Mouse (Mus musculus): ENCODE results near the gene Krt17.
A peak's percentile ranks its signal among the peaks of the same experiment; 100 is the strongest.
"Not testable (repeated sequence)": the region's sequence is repeated elsewhere in the genome, so short reads cannot be mapped to it uniquely, and the experiment has no call there.

Gene Krt17

DNA sequence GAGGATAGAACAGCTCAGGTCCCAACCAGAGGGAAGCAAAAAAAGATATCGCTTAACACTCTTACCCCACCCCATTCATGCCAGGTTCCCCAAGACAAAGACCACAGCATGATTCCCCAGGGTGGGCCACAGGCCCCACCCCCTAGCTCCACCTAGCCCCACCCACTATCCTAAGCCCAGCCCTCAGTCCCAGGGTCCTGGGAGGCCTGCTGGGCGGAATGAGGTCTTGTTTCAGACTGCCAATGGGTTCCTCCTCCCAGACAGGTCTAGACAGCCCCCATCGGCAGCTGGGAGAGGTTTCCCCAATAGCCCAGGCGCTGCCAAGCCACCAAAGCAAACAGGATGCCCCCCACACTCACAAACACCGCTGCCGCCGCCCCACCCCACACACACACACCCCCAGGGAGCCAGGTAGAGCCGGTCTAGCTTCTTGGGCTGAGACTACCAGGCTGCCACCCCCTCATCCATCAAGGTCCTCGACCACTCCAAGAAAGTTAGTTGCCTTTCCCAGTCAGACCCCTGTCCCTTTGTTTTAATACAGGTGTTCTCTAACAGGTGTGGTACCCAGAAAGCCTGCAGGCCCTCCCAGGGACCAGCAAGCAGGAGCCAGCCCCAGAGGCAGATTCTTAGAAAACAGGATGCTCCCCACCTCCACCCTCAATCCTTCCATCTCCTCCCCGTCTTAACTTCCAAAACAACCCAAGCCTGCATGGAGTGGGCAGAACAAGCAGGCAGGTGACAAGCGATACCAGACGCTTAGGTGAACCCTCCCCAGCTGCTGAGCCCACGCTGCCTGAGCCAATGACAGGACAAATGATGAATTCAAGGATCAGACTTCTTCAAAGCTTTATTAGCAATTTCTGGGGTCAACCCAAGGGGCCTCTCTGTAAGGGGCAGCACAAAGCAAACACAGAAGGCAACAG, 1.5 kb upstream of the Krt17 start:
- DNase-seq (ENCODE audit: low read depth, low spot score), result no peak

DNA sequence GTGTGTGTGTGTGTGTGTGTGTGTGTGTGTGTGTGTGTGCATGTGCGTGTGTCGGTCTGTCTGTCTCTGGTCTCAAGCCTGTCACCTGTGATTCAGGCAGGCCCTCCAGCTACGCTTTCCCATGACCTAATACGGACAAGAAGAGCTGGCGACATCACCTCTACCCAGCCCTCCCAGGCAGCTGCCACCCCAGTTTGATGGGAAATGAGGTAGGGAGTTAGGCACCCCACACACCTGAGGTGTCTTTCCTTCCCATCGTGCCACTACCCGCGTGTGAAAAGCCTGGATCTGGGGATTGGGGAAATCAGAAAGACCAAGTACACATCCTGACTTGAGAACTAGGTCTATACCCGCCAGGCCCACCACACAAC, 391 bp upstream of the Krt17 start:
- no peak for DNase-seq (ENCODE audit: low read depth, low spot score)

DNA sequence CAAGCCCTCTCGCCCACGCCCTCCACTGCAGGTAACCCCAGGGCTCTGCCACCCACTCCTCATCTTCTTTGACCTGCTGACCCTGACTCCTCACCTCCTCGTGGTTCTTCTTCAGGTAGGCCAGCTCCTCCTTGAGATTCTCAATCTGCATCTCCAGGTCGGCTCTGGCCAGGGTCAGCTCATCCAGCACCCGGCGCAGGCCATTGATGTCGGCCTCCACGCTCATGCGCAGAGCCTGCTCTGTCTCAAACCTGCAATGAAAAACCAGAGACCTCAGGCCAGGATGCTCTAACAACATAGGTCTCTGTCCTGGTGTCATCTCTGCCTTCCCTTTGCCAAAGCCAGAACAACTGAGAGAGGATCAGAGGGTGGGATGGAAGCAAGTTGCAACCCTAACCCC, 1.8 kb downstream of the Krt17 start:
- no peak for DNase-seq (ENCODE audit: low read depth, low spot score)

DNA sequence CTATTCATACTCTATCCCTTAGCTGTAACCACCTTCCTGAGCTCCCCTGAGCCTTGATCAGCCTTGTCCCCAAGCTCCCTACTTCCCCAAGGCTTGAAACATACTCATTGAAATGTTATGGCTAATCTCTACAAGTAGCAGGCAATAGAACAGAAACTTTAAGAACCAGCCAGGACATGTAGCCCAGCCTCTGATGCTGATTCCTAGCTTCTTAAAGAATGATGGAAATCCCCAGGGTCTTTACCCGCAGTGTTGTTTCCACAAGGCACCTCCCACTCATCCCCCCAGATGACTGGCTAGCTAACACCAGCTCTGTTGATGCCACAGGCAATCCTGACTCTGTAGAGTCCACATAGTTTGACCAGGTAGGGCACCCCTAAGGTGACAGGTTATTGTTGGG, 2.9 kb downstream of the Krt17 start:
- no peak for DNase-seq (ENCODE audit: low read depth, low spot score)

DNA sequence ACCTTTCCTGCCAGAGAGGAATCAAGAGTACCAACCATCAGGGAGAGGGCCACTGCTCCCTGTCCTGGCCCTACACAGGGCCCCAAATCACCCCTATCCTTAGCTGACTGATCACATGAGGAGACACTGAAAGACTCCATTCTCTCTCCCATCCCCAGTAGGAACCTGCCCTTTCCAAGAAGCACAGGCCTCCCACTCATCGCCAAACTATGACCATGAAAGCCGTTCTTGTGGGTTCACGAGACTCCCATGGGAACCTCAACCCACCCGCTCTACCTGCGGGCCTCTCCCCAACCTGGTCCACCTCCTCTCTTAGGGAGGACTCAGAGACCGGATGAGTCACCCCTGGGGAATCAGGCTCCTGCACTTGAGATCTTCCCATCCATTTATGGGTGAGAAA, 5.3 kb downstream of the Krt17 start:
- DNase-seq (ENCODE audit: low read depth, low spot score), result no peak

DNA sequence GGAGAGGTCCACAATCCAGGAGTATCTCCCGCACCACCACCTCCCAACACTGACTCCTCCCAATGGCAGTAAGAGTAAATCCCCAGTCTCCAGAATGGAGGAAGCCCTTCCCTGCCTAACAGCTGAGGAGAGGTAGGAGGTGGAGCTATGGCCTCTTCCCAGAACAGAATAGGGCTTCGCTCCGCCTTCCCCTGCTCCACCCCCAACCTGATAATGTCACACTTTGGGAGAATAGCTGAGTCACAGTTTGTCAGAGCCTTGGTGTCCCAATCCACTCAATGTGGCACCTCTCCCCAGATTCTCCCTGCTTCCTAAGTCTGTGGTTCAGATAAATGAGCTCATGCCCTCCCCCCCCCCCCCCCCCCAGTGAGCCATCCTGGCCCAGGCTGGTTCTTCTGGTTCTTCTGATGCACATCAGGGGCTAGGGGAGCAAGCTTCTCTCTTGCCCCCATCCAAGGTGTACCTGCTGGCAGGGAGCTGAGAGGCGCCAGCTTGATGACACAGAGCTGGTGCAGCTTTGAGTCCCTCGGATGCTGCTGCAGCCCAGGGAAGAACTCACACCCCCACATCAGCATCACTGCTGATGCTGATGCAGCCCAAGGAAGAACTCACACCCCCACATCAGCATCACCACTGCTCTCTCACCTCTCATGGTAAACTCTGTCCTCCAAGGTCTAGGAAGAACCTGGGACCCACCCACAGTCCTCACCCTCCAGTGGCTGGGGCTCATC, 6.3 kb downstream of the Krt17 start:
- no peak for DNase-seq (ENCODE audit: low read depth, low spot score)

DNA sequence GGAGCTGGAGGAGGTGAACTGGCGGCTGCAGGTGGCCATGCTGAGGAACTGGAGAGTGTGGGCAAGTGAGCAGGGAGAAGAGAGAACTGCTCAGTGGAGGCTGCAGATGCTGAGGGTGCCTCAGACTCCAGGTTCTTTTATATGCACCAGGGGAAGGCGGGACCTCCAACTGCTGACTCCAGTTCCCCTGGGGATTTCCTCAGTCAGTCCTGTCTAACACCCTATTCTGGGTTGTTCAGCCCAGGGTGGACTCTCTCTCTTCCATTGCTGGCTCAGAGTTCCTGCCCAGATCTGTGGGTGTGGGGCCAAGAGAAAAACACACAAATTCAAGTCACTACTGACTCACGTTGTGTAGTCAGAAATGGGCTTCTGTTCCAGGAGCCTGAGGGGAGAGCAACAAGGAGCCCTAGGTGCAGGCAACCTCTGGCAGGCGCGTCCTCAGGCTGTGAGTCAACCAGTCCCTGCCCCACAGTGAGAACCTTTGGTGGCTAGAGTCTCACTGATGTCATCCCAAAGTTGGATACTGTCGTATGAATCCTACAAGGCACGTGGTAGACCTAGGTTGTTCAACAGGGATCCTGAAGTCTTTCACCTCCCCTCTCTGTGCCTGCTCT, 11.9 kb downstream of the Krt17 start, which contains the start of gene Krt16:
Krt16 (minus strand) TSS at position 51 of the 614 bp plus-strand sequence.
- no peak for DNase-seq (ENCODE audit: low read depth, low spot score)

DNA sequence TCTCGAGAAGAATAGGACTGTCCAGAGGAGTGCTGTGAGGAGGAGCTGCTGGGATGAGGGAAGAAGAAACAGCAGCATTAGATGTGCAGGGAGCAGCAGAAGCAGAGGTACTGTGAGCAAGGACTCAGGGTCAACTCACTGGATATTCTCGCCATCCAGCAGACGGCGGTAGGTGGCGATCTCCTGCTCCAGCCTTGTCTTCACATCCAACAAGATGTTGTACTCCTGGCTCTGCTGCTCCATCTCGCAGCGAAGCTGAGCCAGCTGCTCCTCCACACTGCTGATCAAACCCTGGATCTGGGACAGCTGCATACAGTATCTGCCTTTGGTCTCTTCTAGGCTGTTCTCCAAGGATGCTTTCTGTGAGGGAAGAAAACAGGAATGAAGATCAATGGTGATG, 14.4 kb downstream of the Krt17 start:
- not testable (repeated sequence) for DNase-seq (ENCODE audit: low read depth, low spot score)

DNA sequence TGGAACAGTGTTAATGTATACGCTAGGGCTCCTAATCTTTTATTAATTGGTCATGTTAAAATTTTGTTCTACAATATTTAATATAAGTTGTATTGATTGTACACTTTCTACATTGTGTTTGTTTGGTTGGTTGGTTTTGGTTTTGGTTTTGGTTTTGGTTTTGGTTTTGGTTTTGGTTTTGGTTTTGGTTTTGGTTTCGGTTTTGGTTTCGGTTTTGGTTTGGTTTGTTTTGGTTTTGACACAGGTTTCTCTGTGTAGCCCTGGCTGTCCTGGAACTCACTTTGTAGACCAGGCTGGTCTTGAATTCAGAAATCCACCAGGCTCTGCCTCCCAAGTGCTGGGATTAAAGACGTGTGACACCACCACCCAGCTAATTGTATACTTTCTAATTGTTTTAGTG, 20.6 kb downstream of the Krt17 start:
- peak; percentile 10 for DNase-seq (ENCODE audit: low read depth, low spot score)

DNA sequence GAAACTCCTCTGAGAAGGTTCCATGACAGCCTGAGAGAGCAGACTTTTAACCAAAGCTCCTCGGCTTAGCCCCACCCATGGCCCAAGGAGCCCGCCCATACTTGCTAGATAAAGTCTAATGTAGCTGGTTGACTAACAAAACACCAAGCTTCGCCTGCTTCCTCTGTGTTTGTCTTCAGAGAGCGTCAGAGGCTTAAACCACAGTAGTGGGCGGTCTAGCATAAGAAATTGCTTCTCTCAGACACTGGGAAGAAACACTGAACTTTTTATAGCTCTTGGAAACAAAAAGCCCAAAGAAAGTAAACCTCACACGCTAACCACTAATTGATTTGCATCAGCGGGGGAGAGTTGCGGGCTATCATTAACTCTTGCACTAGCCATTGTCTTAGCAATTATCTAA, 39.1 kb downstream of the Krt17 start:
- no peak for DNase-seq (ENCODE audit: low read depth, low spot score)

DNA sequence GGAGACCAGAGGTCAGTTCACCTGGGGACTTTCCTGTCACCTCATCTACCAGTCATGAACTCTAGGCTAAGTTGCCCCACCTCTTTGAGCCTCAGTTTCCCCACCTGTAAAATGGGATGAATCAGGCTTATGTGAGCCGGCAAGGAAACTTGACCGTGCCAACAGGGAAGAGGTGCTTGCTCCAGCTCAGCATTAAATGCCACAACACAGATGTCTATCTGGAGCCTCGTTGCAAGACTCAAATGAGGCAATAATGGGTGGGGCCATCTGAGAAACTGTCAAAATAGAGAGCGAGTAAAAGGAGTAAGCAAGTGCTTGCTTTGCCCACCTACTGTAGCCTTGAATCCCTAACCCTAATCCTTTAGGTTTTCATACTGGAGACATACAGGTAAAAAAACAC, 41.5 kb downstream of the Krt17 start:
- DNase-seq (ENCODE audit: low read depth, low spot score), result no peak

DNA sequence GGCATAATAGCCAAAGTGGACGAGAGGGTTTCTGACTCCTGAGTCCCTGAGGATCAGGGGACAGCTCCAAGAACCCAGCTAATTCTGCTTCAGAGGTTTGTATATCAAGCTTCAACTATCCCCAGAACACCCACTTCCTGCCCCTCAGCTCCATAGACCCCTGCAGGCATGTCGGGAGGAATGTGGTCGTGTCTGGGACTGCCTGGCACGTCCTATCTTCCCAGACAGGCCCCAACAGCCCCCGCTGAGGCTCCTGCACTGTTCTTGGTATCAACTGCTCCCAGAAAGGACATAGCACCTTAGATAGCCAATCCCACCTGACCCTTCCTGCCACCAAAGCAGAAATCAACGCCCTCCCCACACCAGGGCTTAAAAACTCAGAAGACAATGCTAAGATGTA, 52.3 kb downstream of the Krt17 start:
- DNase-seq (ENCODE audit: low read depth, low spot score), result no peak

DNA sequence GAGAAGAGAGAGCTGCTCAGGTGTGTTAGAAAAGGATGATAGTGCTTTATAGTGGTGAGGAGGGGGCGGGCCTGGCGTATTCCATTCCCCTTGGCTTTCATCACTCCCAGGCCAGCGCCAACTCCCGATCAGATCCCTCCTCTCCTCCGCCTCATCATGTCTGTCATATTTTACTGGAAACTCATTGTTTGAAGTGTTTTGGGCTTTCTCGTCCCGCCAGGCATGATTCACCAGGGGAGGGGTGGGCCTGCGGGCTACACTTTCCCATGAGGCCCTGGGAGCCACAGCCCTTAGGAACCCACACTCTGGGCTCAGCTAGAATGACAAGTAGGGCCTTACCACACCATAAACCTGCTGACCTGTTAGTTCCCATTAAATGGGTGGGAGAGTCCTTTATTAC, 53.3 kb downstream of the Krt17 start, which contains the start of gene Krt14:
Krt14 (minus strand) TSS at position 51 of the 400 bp plus-strand sequence.
- DNase-seq (ENCODE audit: low read depth, low spot score), result no peak

All from CD4-positive helper T cell, adult 2 months (primary cell).